Mouse (Mus musculus) left cerebral cortex, adult 8-10 months (tissue): Measurements from ENCODE around the gene Bola1. TPM values are rescaled to one million over a fixed set of nuclear protein-coding genes. Genes with fewer than 3 reads are reported as not detected.
"Not testable (repeated sequence)": the region's sequence is repeated elsewhere in the genome, so short reads cannot be mapped to it uniquely, and the experiment has no call there.

Experiments used
- DNase-seq, 2 experiments: peaks; one replicate each; pipeline ENCODE4 v3.0.0; 2022; ENCODE audit warnings: low spot score in 2 of 2
- total RNA-seq, 4 experiments: library from RNA; stranded (reverse); gene quantifications; 2 replicates each; pipeline ENCODE4 v1.2.4; 2022

The Bola1 gene
- total RNA-seq, 4 experiments from 2014 or later: 14.9 to 20.7 (median 18.3) TPM

DNA sequence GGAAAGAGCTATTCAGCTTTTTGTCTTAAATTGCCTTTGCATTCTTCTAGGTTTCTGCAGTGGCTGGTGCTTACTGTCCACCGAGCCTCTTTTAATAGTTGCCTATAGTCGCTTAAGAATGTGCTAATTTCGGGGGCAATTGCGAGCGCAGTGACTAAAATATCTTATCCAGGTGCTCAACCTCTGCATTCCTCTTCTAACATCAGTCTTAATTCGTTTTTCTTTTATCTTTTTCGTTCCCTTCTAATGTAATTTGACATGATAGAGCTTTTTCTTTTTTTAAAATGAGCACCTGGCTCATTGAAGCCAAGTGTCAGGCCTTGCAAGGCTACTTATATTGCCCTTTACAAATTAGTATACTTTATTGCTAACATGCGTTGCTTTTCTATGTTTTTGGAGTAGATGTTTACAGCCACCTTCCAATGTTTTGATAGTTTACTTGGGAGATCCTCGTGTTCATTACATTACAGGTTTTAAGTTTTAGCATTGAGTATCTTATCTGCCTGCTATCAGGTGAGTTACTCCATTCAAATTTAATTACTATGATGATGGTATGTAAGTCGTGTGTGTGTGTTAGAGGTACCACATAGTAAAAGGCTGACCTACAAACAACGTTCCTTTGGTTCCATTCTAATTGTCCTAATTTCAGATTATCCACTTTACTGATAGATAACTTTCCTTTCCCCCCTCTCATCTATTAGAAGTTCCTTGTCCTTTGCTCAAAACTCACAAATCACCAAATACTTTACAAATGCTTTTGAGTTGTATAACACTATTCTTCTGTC, 28.0 kb upstream of the Bola1 start:
- DNase-seq: no peak

DNA sequence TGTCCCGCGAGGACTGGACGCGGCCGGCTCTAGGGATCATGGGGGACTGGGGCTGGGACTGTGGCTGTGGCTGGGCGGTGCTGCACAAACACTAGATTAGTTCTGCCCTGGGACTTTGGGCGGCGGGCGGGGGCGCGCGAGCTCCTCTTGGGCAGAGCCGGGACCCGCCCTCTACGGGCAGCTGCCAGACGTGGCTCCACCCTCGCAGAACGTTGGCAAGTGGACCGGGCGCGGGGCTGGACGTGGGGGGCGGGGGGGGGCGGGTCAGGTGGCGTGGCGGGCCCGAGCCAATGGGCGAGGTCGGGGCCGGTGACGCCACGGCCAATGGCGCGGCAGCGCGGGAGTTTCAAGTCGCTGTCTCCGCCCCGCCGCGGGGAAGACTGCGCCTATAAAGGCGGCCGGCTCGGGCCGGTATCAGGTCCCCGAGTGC, 26.9 kb upstream of the Bola1 start, which contains the start of gene Hist2h3c1:
Gene Hist2h3c1 (plus strand): TSS at position 259 of the 430 bp plus-strand sequence.
- DNase-seq: not testable (repeated sequence)

DNA sequence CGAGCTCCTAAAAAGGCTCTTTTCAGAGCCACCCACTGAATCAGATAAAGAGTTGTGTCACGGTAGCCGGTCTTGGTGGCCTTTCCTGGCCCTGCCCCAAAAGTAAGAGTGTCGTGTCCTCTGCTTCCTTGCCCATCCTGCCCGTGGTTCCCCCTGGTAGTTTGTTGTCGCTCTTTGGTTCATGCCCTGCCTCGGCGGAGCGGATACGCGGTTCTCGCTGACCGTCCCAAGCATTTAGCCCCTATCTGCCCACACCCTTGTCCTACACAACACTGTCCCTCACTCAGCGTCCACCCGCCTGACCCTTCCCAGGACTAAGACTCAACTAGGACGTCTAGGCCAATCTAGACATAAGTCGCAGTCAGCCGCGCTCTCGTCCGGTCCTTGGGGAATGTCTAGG, 26.5 kb upstream of the Bola1 start:
- DNase-seq: not testable (repeated sequence)

DNA sequence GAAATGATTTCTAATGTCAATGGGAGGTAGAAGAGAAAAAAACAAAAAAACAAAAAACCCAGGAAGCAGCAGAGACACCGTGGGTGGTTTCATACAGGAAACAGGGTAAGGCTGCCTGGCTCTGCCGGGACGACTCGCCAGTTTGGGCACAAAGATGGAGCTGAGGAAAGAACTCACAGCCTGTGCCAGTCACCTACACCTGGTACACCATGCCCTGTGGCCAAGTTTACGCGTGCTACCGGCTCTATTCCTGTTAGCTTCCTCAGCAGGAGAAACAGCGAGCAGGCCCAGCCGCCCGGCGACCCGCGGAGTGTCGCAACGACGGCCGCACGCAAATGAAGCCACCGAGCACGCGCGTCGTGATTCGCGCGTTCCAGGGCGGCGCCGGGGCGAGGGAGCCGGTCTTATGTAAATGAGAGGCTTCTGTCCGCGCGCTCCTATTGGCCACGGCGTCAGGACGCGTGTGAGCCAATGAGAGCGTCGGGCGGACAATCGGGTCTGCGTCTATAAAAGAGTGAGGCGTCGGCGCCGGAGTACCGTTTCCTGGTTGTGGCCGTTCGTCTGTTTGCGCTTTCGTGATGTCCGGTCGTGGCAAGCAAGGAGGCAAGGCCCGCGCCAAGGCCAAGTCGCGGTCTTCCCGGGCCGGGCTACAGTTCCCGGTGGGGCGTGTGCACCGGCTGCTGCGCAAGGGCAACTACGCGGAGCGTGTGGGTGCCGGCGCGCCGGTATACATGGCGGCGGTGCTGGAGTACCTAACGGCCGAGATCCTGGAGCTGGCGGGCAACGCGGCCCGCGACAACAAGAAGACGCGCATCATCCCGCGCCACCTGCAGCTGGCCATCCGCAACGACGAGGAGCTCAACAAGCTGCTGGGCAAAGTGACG, 25.7 kb upstream of the Bola1 start, which contains the start of gene Hist2h2aa1:
Gene Hist2h2aa1 (plus strand): TSS at position 495 of the 884 bp plus-strand sequence.
- DNase-seq: peak; percentile 82 to 89

GRCm38 (mm10) chr3:96243921-96244572, 24.5 kb upstream of the Bola1 start:
- DNase-seq: no peak

DNA sequence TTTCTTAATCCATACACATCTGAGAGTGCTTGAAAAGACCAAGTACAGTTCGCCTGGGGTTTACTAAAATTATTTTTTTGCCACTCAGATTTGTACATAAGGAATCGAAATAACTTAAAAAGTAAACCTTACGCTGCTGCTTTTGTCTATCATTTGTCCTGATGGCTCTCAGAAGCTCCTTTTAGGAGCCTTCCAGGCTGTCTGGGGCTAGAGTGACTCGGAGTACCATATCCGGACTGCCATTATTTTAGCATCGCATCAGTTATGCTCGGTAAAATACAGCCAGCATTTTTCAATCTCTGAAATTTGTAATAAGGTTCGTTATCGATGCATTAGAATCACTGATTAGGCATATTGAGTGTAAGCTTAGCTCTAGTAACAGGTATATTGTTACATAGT, 21.3 kb upstream of the Bola1 start:
- DNase-seq: no peak

GRCm38 (mm10) chr3:96239949-96240798, 20.7 kb upstream of the Bola1 start, which contains the start of gene Hist2h2aa2:
Gene Hist2h2aa2, minus strand, starts transcription at chr3:96240276.
- DNase-seq: peak; percentile 92 to 100

DNA sequence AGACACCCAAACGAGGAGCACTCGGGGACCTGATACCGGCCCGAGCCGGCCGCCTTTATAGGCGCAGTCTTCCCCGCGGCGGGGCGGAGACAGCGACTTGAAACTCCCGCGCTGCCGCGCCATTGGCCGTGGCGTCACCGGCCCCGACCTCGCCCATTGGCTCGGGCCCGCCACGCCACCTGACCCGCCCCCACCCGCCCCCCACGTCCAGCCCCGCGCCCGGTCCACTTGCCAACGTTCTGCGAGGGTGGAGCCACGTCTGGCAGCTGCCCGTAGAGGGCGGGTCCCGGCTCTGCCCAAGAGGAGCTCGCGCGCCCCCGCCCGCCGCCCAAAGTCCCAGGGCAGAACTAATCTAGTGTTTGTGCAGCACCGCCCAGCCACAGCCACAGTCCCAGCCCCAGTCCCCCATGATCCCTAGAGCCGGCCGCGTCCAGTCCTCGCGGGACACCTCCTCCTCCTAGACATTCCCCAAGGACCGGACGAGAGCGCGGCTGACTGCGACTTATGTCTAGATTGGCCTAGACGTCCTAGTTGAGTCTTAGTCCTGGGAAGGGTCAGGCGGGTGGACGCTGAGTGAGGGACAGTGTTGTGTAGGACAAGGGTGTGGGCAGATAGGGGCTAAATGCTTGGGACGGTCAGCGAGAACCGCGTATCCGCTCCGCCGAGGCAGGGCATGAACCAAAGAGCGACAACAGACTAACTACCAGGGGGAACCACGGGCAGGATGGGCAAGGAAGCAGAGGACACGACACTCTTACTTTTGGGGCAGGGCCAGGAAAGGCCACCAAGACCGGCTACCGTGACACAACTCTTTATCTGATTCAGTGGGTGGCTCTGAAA, 19.7 kb upstream of the Bola1 start, which contains the start of gene Hist2h3c2:
Gene Hist2h3c2 (minus strand): TSS at position 174 of the 840 bp plus-strand sequence.
- not testable (repeated sequence) for DNase-seq

DNA sequence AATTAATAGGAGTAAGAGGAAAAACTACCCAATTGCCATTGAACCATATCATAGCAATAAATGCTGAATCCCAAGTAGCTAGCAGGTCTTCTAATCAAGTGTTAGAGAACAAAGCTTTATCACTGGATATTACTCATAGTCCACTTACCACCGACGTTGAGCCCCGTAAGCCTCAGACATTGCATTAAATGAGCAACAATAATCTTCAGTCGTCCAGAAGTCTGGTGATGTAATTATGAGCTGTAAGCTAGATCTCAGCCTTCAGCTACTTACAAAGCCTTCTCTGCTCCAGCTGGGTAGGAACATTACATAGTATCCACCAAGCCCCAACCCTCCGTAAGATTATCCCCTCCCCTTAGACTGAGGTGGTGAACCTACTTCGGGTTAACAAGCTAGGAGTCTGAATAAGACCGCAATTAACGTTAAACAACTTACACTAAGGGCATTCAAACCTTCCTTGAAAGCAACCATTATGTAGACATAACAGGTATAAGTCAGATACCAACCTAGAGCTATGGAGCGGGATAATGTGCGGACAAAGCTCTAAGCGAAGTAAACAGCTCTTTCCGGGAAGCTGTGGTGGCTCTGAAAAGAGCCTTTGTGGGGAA, 18.5 kb upstream of the Bola1 start:
- DNase-seq: no peak

GRCm38 (mm10) chr3:96237335-96237903, 17.9 kb upstream of the Bola1 start:
- no peak for DNase-seq

DNA sequence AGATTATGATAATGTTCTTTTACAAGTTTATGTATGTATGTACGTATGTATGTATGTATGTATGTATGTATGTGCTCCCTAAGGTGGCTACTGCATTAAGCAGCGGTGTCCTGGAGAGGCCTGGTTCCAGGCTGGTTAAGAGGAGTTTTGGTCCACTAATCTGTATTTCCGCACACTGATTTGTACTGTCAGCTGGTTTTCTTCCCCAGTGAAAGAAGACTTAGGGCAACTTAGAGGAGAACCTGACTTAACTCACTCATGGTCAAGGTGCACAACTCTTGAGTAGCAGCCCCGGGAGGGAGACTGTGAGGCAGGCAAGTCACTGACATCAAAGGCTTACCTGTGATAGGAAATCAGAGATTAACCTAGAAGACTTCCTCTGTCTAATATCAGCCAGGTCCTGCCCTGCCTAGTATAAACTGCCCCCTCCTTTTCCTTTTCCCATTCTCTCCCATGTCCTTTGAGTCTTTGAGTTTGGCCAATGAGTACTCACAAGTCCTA, 17.4 kb upstream of the Bola1 start:
- no peak for DNase-seq

DNA sequence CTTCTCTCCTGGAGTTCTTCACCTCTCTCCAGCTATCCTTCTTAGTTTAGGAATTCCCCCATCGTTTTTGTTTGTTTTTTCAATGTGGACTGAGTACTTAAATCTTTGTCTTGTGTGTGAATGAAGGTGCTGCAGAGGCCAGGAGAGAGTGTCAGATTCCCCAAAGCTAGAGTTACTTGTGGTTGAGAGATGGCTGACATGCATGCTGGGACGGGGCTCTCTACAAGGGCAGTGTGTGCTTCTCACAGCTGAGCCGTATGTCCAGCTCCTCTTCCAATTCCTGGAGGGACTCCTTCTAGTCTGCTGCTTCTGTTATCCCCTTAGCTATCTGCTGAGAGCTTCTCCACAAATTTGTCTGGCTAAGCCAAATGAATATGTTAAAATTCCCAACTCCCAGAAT, 16.3 kb upstream of the Bola1 start:
- no peak for DNase-seq

DNA sequence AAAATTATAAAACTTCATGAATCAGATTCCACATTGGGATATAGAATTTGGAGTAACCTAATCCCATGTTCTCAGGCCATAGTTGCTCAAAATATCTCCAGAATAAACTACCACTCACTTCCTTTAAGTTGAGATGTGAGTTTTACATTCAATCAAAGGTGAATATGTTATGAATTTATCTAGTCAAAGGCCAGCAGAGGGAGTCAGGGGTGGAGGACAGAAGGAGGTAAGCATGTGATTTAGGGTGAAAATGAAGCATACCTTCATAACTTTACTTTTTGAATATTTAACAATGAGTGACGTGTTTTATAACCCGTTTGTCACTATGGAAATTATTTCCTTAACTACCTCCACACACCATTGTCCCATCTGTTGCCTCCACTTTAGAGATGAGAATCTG, 15.4 kb upstream of the Bola1 start:
- DNase-seq: no peak

- no peak for DNase-seq
Observed at GRCm38 (mm10) chr3:96231758-96232120, 12.2 kb upstream of the Bola1 start.

GRCm38 (mm10) chr3:96230910-96231757, 11.6 kb upstream of the Bola1 start:
- no peak for DNase-seq

GRCm38 (mm10) chr3:96230404-96230803, 10.9 kb upstream of the Bola1 start:
- DNase-seq: no peak

- no peak for DNase-seq
Observed at GRCm38 (mm10) chr3:96228828-96229227, 9.3 kb upstream of the Bola1 start.
